Mouse (Mus musculus) left cerebral cortex, postnatal 14 days (tissue): ENCODE data around the gene Rfpl4. TPM values are rescaled to one million over a fixed set of nuclear protein-coding genes. Genes with fewer than 3 reads are reported as not detected.
"Not testable (repeated sequence)": the region's sequence is repeated elsewhere in the genome, so short reads cannot be mapped to it uniquely, and the experiment has no call there.

Experiments
- DNase-seq, 2 experiments: peaks; one replicate each; pipeline ENCODE4 v3.0.0; 2021 to 2022; ENCODE audit warnings: low spot score in 2 of 2, mixed read lengths in 1 of 2
- intact Hi-C: fragments of 180-260 bp; cut with DNase I; formaldehyde crosslinking; loops from one replicate; pipeline ENCODE4 v1.15.1; 2025
- total RNA-seq, 2 experiments: library from RNA; stranded (reverse); gene quantifications; 2 replicates each; pipeline ENCODE4 v1.2.3; 2021

Rfpl4 gene
- total RNA-seq, 2 experiments from 2014 or later, result not detected

DNA sequence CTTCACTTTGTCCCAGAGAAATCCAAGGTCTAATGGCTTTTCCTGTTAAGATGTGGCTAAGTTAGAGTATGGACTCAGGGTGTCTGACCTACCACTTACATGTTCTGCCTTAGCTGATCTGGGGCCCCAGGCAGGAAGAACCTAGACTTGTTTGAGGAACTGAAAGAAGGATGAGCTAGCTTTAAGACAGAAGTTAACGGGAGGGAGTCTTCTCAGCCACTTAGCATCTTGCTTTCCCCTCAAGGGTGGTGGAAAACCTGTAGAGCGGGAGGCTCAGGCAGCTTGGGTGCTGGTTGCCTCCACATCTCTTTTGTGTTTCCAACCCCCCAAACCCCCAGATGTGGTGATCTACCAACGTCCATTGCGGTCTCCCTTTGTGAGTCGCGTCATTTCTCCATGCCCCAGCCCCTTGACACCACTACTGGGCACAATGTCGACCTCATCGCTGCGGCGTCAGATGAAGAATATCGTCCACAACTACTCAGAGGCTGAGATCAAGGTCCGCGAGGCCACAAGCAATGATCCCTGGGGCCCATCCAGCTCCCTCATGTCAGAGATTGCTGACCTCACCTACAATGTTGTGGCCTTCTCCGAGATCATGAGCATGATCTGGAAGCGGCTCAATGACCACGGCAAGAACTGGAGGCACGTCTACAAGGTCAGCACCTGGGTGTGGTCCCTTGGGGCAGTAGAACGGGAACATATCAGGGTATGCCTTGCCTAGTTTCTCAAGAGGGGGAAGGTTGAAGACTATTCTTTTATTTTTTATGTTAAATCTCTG, 33.2 kb downstream of the Rfpl4 start:
- no peak for DNase-seq
- intact Hi-C loops, result loop anchor here (5.0 kb wide), 2 partner anchors 39 to 1089 kb away; partner anchors contain the start of gene Zfp444

DNA sequence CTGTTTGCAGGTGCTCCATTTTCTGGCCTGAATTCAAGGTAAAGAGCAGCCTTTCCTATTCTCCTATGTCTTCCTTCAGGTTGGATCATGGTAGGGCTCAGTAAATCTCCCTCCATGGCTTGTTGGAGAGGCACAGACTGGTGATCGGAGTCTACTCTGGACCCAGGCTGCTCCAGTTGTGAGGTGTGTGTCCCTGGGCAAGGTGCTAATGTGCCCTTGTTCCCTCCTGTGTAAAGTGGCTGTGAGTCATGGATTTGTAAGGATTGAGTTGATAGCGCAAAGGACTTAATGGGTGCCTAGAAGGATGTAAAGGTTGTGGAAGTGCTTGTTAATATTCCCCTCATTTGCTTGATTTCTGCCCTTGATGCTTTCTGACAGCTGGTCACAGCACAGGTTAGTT, 34.8 kb downstream of the Rfpl4 start:
- DNase-seq, result no peak
- intact Hi-C loops, result loop anchor here (5.0 kb wide), 2 partner anchors 40 to 1090 kb away; partner anchors contain the start of gene Zfp444

DNA sequence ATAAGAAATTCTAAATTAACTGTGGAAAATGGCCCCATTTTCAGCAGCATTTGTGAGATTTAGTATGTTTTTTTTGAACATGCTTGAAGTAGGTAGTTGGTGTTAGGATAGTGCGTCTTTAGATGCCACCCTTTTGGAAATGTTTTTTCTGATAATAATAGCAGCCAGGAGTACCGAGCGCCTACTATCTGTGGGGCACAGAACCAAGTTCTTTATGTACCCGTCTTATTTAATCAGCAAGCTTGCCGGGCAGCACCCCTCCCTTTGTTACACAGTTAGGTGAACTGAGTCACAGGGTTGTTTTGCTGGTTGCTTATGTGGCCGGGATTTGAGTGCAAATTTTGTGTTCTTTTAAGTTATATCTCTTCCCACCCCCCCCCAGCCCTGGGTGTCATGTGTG, 35.5 kb downstream of the Rfpl4 start:
- intact Hi-C loops, result loop anchor here (5.0 kb wide), 2 partner anchors 41 to 1091 kb away; partner anchors contain the start of gene Zfp444
- DNase-seq, result no peak

DNA sequence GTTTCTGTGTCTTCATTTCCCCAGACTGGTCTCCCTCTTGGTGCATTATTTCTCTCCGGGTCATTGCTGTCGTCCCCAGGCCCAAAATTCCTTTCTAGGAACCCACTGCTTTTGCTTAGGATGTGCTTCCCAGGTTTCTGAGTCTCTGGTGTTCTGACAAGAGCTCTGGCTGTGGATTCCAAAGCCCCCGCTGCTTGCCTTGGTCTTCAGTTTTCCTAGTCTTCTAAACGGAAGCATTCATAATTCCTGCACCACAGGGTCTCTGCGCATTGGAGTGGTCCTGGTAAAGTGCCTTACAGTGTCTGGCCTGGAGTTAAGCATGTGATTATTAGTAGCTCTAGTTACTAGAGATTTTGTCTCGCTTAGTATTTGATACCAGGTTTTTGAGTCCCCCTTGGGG, 35.9 kb downstream of the Rfpl4 start:
- intact Hi-C loops, result loop anchor here (5.0 kb wide), 2 partner anchors 41 to 1091 kb away; partner anchors contain the start of gene Zfp444
- DNase-seq, result no peak

DNA sequence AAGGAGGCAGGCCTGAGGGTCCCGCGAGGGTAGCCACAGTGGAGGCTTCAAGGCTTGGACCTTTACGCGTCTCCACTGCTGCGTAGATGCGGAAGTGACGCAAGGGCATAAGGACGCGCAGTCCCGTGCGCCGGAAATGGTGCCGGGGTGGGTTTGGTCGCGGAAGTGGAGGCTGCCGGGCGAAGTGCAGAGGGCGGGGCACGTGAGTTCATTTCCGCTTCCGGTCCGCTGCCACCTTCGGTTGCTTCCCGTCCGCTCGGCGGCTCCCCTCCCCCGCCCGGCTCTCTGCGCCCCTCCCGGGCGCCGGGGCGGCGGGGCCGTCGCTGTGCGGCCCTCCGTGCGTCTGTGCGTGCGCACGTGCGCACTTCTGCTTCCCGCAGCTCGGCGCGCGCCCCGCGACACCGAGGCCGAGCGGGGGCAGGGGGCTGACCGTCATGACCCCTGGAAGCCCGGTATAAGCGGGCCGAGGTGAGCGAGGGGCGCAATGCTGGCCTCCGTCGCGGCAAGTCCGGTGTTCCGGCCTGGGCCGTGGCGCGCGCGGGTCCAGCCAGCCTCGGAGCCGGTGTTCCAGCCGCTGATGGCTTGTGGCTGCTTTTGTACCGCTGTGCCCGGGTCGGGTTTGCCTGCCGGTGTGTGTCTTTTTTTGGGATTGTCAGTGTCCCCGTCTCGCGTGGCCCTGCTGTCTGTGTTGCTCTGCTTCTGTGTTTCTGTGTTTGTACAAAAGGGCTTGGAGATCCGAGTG, 36.6 kb downstream of the Rfpl4 start, which contains the start of gene Epn1:
Gene Epn1 (plus strand): TSS at position 226 of the 742 bp plus-strand sequence.
- intact Hi-C loops, result loop anchor here (5.0 kb wide), 2 partner anchors 42 to 1092 kb away; partner anchors contain the start of gene Zfp444
- peak; percentile 95 to 97 for DNase-seq

DNA sequence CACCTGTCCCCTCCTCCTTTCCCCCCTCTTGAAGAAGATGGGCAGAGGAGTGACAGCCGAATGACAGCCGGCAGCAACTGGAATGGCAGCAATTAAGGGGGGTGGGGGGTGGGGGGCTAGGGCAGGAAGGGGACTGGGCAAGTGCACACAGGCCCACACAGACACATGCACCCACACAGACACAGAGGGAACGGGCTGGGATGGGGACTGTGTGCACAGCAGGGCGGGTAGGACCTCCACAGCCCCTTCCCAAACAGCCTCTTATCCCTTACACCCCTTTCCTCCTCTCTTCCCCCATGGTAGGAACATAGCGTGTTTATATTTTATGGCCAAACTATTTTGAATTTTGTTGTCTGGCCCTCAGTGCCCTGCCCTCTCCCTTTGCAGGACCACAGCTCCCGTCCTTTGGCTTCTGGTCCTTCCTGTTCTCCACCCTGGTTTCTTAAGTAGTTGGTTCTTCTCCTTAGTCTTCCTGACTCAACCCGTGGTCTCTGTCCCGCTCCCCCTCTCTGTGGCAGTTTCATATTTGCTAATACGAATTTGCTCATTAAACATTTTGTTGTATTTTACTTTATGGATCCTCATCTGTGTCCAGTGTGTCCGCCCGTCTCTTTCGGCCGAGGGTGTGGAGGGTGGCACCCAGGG, 37.3 kb downstream of the Rfpl4 start:
- not testable (repeated sequence) for DNase-seq
- intact Hi-C loops, result loop anchor here (5.0 kb wide), 2 partner anchors 43 to 1093 kb away; partner anchors contain the start of gene Zfp444

DNA sequence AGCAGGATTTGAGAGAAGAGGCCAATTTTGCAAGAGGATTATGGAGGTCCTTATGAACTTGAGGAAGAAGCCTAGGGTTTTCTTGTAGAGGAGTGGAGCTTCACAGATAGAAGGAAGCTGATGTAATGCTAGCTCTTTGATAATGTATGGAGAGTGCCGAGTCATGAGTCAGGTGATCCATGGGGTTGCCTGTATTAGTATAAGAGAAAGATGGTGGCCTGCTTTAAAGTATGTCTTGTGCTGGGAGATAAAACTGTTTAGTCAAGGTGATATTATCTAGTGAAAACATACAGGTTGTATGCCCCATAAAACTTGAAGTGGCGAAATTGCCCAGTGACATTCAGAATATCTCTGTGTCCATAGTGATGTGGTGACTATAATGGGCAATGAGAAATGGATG, 39.8 kb downstream of the Rfpl4 start:
- no peak for DNase-seq
- intact Hi-C loops, result no loop called here

DNA sequence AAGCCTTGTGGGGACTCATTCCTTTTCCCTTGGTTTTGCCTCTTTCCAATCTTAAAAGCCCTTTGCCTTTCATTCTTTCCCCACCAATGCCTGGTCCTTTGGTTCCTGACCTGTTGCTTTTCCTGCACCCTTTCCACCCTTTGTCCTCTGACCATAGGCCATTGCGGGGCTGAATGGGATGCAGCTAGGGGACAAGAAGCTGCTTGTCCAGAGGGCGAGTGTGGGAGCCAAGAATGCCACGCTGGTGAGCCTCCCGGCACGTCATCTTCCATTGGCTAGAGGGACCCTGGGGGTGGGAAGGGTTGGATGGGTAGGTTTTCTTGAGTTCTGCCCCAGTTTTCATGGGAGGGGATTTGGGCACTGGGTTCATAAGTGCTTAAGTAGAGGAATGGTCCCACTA, 41.8 kb downstream of the Rfpl4 start:
- no peak for DNase-seq
- intact Hi-C loops, result loop anchor here (1.0 kb wide), 1 partner anchor 12 kb away; no protein-coding TSS in a partner anchor

DNA sequence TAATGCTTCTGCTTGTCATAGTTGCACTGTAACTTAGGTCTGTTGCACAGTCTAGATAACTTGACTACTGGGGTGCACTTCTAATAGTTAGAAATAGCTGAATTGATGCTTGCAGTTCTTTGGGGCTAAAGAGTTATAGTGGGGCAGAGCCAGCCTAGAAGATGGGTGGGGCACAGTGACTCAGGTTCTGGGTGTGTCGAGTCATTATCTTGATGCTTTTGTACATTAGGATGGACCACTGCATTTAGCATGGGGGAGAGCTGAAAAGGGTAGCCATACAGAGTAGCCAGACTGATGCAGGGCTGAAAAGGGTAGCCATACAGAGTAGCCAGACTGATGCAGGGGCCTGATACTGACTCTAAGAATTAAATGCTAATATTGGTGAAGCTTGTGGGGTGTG, 43.2 kb downstream of the Rfpl4 start:
- DNase-seq, result no peak
- intact Hi-C loops, result no loop called here

DNA sequence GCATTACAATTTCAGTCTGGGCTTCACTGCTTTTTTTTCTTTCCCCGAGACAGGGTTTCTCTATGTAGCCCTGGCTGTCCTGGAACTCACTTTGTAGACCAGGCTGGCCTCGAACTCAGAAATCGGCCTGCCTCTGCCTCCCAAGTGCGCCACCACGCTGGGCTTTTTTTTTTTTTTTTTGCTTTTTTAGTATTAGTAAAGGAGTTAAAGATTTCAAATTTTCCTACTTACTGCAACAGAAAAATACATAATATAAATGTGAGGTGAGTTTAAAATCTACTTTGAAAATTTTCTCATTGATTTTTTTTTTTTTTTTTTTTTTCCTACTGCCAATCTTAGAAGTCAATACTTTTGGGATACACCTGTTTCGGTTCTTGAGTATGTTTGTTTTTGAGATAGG, 51.9 kb downstream of the Rfpl4 start:
- intact Hi-C loops, result no loop called here
- DNase-seq, result no peak

DNA sequence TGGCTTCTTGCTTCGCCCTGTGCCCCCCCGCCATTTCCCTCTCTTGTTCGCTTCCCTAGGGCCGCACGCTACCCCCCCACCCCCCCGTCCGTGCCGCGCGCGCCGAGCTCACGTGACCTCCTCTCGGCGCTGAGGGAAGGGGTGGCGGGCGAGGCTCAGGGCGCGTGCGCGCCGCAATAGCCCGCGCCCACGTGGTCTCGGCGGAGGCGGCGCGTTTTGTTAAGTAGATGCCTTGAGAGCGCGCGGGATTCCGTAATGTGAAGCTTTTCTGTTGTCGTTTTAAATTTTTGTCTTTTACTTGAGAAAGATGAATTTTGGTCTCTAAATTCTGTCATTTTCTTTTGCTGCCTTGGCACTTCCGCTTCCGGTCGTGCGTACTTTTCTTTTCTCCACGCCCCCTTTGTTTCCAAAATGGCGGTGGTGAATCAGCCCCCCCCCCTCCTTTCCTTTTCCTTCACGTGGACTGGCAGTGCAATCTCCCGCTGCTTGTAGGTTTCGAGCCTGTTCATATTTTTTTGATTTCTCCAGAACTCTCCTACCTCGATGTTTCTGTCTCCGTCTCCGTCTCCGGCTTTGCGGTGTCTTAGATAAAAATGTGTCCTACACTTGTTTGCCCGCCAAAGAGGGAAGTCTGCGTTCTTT, 54.3 kb downstream of the Rfpl4 start:
- peak; percentile 73 to 75 for DNase-seq
- intact Hi-C loops, result loop anchor here (1.0 kb wide), 1 partner anchor 12 kb away; no protein-coding TSS in a partner anchor

DNA sequence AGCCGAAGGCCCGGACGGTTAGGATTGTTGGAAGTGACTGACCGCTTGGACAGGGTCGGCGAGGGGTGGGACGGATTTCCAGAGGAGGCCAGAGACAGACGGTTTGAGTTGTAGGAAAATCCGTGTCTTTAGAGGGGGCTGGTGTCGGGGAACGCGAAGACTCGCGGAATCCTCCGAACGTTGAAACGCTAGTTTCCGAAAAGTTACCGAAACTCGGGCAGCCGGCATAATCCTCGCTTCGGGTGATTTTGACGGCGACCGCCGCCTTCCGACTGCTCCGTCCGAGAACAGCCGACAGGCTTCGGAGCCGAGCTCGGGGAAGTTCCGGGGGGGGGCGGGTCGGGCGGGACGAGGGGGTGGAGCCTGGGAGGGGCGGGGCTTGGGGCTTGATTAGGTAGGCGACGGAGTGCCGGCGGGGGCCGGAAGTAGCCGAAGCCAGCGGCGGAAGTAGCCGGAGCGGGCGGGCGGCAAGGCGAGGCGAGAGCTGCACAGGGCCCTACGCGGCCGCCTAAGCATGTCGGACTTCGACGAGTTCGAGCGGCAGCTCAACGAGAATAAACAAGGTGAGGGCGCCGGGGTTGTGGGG, 54.9 kb downstream of the Rfpl4 start, which contains the start of gene U2af2:
Gene U2af2 (plus strand): TSS at position 370 of the 586 bp plus-strand sequence.
- DNase-seq, result peak; percentile 92 to 95
- intact Hi-C loops, result no loop called here

DNA sequence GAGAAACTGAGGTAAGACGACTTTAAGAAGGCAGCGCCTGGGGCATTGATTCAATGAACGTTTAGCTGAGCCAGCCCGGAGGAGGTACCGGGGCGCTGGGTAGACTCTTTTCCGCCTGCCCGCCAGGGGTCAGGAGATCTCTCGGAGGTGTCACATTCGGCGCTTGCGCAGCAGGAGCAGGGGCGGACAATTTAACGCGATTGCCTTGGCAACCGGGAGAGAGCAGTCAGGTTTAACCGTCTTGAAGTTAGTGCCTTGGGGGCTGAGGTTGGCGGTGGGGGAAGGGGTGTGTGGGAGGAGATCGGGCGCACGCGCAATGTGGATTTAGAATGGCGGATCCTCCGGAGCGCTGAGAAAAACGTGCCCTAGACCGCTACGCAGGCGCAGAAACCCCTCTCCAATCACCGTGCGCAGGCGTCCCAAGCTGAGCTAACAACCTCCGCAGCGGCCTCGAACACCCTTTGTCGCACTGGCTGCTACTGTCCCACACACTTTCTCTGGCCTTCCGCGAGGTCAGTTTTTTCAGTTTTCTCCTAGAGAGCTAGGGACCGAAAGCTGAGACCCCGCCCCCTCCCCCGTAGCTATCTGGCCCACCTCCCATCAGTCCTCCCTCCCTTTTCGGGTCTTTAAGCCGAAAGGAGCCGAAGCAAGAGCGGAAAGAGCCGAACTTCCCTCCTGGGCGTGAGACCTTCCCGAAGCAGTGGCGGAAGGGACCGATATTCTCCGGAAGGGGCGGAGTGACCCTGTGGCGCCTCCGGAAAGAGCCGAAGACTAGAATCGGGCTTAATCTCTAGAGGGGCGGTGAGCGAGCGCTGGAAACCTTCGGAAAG, 55.6 kb downstream of the Rfpl4 start:
- intact Hi-C loops, result no loop called here
- peak; percentile 99 to 100 for DNase-seq

DNA sequence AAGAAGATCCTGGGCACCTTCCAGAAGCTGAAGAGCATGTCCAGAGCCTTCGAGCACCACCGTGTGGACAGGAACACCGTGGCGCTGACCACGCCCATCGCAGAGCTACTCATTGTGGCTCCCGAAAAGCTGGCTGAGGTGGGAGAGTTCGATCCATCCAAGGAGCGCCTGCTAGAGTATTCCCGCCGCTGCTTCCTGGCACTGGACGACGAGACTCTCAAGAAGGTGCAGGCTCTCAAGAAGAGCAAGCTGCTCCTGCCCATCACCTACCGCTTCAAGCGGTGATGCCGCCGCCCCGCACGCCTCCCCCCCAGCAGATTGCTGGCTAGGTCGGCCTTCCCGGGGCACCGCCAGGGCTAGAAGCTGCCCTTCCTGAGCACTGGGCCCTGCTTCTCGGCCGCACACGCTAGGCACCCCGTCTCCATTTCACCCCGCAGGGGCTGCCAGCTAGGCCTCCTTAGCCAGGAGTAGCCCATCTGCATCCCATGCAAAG, 56.5 kb downstream of the Rfpl4 start:
- peak; percentile 78 to 93 for DNase-seq
- intact Hi-C loops, result no loop called here
